Mouse (Mus musculus): Measurements from ENCODE around the gene Atp8b5.

Atp8b5 gene

DNA sequence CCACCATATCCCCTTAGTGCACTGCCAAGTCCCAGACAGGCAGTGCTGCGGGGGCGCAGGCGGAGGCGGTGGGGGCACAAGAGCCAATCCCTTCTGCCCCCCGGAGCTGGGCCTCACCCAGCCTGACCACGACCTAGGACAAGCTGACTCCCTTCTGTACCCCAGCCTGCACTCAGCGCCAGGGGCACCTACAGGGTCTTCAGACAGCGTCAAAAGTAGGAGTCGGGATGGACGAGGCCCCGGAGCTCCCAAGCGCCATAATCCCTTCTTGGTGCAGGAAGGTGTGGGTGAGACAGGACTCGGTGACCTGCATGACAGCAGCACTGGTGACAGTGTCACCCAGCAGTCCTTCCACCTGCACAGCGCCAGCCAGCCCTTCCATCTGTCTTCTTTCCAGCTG lies 147.8 kb downstream of the Atp8b5 start:
- DNase-seq (ENCODE audit: low read depth, low spot score) = no peak

DNA sequence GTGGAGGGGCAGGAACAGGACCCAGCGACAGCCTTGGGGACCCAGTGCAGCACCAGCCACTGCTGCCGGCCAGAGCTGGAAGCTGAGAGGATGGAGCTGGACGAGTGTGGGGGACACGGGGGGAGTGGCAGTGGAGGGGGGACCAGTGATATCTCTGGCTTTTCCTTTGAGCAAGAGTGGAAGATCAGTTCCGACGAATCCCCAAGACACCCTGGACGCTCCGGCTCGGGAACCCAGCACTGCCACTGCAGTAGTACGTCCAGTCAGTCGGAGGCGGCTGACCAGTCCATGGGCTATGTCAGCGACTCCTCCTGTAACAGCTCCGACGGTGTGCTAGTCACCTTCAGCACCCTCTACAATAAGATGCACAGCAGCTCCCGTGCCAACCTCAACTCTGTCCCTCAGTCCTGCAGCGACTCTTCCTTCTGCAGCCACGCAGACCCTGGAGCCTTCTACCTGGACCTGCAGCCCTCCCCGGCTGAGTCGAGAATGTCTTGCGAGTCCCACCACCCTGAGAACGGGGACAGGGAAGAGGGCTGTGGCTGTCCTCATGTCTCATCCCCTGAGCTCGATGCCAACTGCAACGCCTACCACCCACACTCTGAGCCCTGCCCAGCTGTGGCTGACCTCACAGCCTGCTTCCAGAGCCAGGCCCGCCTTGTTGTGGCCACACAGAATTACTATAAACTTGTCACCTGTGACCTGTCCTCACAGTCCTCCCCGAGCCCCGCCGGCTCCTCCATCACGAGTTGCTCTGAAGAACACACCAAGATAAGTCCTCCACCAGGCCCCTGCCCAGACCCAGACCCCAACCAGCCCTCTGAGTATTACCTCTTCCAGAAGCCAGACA lies 148.5 kb downstream of the Atp8b5 start:
- no peak for DNase-seq (ENCODE audit: low read depth, low spot score)

DNA sequence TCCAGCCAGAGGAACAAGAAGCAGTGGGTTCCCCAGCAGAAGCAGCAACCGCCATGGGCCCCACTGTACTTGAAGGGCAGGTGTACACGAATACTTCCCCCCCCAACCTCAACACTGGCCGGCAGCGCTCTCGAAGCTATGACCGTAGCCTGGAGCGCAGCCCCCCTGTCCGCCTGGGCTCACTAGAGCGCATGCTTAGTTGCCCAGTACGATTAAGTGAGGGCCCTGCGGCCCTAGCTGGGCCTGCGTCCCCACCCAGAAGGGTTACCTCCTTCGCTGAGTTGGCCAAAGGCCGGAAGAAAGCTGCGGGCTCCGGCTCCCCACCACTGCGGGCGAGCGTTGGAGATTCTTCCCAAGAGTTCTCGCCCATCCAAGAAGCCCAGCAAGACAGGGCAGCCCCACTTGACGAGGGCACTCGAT lies 149.1 kb downstream of the Atp8b5 start:
- no peak for DNase-seq (ENCODE audit: low read depth, low spot score)

GRCm38 (mm10) chr4:43417269-43418062 lies 150.5 kb downstream of the Atp8b5 start:
- DNase-seq (ENCODE audit: low read depth, low spot score) = no peak

DNA sequence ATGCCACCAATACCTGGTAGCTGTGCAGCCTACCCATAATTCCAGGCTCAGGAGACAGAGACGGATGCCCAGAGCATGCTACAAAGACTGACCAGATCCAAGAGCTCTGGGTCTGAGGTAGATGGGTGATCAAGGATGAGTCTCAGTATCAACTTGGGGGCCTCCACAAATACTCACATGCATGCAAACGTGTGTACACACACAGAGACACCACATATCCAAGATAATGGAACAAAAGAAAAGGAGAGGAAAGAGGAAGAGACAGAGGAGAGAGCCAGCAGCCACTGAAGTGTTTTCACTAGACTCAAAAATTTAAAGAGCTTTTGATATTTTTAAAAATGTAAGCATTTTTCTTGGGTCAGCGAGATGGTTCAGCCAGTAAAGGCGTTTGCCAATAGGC lies 151.5 kb downstream of the Atp8b5 start:
- no peak for DNase-seq (ENCODE audit: low read depth, low spot score)

DNA sequence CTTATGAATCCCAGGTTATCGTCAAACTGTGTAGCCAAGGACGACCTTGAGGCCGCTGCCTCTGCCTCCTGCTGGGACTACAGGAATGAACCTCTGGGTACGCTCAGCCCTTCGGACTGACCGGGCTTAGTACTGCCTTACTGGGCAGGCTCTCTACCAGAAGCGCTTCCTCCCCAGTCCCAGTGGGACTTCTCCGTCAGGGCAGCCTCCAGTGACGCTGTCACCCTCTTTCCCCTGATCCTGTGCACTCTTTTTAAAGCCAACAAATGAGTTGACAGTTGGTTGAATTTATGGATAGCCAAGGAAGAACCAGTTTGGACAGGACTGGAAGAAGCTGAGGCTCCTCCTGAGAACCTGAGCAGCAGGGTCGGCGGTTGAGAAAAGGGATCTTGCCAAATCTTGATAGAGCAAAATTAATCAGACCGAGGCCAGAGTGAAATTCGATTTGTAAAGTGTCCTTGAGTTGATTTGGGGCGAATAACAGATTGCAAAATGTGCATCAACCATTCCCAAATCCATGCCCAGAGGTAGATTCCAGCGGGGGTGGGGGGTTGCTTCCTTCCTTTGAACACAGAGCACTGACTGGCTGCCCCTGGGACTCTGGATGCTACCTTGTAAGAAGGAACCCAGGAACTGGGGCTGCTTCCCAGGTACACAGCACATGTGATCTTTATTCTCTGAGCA lies 152.2 kb downstream of the Atp8b5 start:
- DNase-seq (ENCODE audit: low read depth, low spot score) = no peak

DNA sequence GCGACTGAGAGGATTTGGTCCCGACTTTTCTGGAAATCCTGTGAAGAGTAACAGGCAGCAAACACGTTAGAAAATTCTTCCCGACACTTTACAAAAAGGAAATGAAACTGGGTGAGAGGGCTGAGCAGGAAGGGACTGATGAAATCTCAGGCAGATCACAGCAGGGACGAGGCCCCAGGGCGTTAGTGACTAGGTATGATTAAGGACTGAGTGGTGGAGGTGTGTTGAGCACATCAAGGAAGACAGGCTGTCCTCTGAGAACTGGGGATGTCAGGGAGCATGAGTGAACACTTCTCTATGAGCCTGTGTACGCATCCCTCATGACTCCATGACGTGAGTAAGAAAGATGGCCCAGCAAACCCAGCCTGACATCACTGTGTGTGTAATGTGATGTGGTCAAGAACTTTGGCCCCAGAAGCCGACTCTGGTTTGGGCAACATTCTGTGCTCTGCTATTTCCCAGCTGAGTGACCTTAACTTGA lies 152.9 kb downstream of the Atp8b5 start:
- DNase-seq (ENCODE audit: low read depth, low spot score) = peak; percentile 15

GRCm38 (mm10) chr4:43420305-43420704 lies 153.3 kb downstream of the Atp8b5 start:
- peak; percentile 81 for DNase-seq (ENCODE audit: low read depth, low spot score)

DNA sequence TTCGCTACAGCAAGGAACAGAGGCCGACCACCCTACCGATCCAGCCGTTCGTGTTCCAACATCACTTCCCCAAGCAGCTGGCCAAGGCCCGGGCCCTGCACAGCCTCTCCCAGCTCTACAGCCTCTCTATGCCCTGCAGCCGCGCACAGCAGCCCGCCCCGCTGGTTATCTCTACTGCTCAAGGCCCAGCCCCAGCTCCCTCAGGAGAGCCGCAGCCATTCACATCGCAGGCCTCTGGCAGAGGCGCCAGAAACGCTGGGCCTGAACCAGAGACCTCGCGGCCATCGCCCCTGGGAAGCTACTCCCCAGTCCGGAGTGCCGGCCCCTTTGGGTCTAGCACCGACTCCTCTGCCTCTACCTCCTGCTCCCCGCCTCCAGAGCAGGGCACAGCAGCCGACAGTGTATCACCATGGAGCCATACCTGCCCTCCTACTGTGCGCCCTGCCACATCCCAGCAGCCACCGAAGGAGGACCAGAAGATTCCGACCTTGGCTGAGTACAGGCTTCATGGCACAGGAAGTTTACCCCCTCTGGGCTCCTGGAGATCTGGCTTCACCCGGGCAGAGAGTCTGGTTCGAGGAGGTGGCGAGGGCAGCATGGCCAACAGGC lies 154.8 kb downstream of the Atp8b5 start:
- no peak for DNase-seq (ENCODE audit: low read depth, low spot score)
